Mouse (Mus musculus): ENCODE data around the gene Trp53bp1.

DNA sequence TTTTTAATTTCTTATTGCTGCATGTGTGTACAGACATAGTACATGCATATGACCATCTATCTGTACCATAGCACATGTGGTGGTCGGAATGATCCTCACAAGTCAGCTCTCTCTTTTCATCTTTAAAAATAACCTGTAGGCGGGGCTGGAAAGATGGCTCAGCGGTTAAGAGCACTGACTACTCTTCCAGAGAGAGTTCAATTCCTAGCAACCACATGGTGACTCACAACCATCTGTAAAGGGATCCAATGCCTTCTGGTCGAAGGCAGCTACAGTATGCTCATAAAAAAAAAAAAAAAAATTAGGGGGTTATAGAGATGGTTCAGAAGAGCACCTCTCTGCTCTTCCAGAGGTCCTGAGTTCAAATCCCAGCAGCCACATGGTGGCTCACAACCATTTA lies 31.8 kb downstream of the Trp53bp1 start:
- TF ChIP-seq CTCF (conservative IDR thresholded peaks at IDR 0.05; ENCODE audit: low read length): no peak
- no peak for TF ChIP-seq NANOG (IDR thresholded peaks at IDR 0.05; ENCODE audit: borderline replicate concordance, low read length)
- TF ChIP-seq POU5F1 (IDR thresholded peaks at IDR 0.05; ENCODE audit: borderline replicate concordance, low read length): no peak

Measured in E14TG2a.4 (cell line).